Mouse (Mus musculus) kidney, postnatal 4 days (tissue): Measurements from ENCODE around the gene Ankrd28.

Experiments
- DNase-seq, 2 experiments: peaks; one replicate each; pipeline ENCODE4 v3.0.0; 2021; ENCODE audit warnings: mixed read lengths in 2 of 2

Gene Ankrd28

DNA sequence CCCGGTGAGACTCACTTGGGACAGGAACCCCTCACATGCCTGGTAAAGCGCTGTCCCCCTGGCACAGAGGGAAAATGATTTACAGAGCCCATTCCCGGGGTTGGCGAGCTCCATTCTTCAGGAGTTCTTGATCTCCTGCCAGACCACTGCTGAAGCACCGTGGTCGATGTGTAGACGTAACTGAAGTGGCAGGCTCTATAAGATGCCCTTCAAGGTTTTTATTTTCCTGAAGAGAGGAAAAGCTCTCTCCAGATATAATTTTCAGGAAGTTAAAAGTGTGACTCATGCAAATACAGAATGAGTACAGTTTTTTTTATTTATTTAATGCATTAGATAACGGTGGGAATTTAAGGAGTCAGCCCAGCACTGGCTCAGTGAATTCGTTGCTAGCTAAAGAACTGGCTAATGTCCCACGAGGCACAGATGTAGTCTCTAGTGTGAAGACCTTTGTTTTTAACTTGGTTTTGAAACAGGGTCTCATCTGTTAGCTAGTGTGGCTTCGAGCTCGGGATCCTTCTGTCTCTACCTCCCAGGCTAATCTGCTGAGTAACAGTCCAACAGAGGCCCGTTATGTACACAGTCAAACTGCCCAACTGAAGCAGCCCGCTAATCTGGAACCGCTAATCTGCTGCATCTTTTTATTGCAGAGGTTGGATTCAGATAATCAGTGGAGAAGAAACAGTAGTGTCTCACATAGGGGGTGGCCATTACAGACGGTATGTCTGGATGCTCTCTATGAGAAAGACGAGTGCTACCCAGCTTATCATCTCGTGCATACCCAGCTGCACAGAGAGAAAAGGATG is 166.2 kb downstream of the Ankrd28 start:
- peak in 1 of 2 experiments; percentile 45 for DNase-seq

DNA sequence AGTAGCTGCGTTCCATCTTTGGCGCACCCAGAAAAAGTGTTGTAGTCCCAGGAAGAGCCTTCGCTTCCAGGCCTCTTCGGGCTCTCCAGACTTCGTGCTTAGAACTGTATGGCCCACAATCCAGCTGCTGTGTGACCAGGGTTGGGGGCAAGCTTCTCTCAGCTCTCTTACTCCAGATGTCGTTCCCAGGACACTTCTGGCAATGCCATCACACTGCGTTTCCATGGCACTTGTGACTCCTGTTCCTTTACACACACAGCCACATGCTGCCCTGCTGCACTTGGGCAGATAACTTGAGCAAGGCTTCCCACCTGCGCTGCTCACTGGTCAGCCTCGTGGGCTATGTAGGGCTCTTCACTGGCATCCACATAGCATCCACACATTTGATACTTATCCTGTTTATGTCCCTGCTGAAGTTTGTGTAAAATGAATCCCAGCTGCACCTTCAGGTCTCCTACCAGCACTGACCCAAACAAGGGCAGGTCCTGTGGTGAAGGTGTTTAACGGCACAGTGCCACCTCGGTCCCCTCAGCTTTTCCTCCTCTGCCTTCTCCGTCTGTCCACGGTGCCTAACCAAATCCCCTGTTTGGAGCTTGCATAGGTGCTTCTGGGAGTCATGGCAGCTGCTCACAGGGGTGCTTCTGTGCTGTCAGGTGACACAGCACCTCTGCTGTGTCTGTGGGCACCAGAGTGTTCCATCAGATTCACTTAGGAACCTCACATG is 166.9 kb downstream of the Ankrd28 start:
- peak in 1 of 2 experiments; percentile 5 for DNase-seq

GRCm38 (mm10) chr14:31662555-31663211 is 167.8 kb downstream of the Ankrd28 start:
- DNase-seq = peak; percentile 65 to 86

DNA sequence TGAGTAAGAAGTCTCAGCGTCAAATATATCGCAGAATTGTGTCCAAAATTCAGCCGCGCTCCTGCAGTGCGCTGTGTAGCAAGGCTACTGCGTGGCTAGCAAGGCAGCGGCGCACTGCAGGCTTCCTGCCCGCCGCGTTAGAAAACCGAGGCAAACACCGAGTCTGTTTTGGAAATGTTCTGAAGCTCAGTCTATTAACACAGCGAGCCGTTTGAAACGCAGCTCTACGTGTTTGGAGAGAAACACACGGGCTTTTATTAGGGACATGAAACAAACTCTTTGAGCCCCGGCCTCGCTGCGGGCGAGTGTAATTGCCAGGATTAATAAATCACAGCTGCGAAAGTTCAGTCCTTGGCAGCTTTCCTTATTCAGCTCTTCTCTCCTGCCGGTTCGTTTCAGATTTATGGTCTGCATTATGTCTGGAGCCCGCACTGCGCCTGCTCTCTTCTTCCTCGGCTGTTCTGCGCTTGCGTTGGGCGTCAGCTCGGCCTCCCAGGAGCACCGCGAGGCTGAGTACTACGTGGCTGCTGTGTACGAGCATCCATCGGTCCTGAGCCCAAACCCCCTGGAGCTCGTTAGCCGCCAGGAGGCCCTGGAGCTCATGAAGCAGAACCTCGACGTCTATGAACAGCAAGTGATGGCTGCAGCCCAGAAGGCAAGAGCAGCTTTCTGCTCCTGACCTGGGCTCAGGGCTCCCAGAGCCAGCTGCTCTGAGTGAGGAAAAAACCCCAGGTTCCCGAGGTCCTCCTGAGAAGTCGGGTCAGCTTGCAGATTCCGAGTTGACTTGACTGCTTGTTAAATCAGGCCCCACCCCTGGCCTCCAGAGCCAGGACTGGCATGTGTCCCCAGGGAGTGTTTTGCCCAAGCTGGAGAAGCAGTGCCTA is 168.5 kb downstream of the Ankrd28 start:
- DNase-seq = peak; percentile 87 to 92

GRCm38 (mm10) chr14:31660312-31661093 is 169.9 kb downstream of the Ankrd28 start:
- DNase-seq = peak in 1 of 2 experiments; percentile 16

DNA sequence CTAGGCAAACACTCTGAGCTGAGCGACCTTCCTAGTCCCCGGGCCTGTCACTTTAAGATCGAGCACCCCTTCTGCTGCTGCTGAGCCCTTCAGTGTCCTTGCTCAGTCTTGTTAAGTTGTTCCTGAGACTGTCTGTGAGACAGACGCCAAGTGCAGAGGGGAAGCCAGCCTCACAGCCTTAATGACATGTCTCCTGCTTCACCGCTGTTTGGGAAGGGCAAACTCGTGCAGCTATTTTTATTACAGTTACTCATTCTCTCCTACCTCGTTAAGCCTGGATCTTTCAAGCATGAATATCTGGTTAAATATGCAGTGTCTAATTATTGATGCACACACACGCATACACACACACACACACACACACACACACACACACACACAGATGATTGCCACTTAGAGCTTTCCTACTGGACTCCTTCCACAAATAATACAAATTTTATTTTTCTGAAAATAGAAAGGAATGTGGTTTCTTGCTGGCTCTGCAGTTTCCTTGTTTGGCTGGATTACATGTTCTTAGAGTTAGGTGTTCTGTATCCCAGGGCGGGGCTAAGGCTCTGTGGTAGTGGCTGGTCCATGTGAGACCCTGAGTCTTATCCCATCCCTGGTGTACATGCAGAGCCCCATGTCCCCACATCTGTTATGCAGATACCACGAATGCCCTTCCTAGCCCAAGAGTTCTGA is 170.8 kb downstream of the Ankrd28 start:
- peak; percentile 50 to 70 for DNase-seq

DNA sequence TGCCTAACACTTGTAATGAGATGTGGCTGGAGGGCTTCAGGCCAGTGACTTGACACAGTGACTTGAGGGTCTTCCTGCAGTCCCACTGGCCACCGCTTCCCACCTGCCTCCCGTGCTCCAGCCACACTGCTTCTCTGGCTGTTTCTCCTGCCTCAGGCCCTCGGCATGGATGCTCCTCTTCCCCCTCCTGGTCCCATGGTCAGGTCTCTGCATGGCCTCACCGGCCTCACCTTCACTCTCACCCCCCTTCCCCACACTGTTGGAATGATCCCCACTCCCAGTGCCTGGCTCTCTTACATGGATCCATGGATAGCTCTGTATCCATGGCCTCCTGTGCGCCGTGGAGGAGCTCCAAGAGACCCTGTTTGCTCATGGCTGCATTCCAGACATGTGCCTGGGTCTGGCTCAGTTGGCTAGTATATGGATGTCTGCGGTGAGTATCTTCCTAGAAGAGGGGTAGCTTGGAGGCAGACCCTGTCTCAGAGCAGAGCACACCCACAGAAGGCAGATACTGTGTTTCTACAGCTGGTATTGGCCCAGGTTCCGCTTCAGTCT is 172.2 kb downstream of the Ankrd28 start:
- DNase-seq = no peak

GRCm38 (mm10) chr14:31656857-31657645 is 173.4 kb downstream of the Ankrd28 start:
- DNase-seq = peak; percentile 79 to 82

GRCm38 (mm10) chr14:31656386-31656785 is 174.1 kb downstream of the Ankrd28 start:
- DNase-seq = no peak

DNA sequence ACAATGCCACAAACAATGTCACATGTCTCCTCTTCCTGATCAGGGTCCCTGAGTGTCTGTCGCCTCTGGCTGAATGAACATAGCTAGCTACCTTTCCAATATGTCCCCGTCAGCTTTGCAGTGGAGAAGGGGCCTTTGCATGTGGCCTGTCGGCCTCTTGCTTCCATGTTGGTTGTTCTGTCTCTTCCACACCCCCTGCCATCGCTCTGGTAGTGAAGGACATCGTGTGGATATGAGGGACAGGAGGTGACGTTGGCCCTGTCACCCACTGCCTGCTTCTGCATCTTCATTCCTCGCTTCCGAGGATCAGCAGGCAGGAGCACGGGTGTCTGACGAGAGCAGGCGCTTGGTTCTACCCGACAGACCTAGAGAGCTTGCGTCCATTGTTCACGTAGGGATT is 175.0 kb downstream of the Ankrd28 start:
- DNase-seq = no peak

DNA sequence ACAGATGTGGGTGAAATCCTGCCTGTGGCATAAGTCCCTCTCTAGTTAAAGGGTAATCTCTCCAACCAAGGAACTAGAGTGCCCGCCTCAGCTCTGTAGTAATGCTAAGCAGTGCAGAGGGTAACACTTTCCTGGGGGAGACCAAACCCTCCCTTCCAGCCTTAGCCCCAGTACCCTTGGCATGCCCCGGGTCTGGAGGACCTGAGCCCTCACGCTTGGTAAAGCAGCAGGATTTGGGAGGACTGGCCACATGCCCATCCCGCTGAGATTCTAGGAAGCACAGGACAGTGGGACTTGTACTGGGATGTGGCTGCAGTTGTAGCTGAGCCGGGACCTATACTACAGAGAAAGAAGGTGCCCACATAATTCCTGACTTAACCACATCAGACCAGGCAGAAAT is 175.6 kb downstream of the Ankrd28 start:
- DNase-seq = peak in 1 of 2 experiments; percentile 43

DNA sequence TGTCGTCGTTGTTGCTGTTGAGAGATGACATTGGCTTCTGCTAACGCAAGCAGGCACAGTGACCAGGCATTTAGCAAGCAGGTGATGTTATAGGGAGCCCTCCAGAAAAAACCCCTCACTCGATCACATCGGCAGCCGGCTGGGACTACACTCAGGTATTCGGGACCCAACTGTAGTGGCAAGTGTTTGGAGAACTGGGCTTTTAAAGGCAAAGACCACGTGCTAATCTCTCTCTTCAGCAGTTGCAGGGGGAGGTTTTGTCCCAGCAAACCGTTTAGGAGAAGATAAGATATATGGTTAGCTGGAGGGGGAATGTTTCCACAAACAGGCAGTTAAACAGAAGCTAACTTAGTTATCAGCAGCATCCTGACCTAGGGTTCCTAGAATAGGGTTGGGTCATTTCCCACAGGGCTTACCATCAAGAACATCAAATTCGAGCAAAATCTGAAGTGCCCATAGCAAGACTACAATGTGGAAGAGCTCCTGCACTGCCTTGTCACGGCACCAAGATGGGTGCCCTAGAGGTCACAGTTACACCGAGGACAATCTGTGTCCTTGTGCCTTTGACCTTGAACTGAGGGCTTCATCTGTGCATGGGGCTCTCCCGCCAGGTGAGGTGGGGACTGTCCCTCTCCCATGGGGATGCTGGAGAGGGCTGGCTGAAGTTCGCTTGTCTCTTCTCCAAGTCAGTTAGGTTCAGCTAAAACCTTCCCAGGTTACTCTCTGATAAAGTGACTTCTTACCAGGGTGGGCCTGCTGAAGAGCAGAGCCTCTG is 177.2 kb downstream of the Ankrd28 start:
- DNase-seq = no peak

GRCm38 (mm10) chr14:31652624-31653023 is 177.8 kb downstream of the Ankrd28 start:
- DNase-seq = no peak

DNA sequence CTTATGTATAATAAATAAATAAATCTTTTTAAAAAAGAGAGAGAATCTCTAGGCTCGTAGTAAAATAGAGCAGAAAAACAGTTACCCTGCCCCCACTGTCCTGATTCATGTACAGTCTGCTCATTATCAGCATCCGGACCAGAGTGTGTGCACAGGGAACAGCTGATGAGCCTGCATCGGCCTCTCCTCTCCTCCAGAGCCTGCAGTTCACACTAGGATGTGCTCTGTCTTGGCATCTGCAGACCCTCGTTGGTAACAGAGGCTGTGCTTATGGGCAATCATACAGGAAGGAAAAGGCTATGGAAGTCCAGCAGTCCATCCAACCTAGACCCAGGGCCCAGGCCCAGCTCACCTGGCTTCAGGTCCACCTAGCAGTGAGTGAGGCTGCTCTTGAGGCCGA is 178.3 kb downstream of the Ankrd28 start:
- DNase-seq = no peak

- DNase-seq = no peak
Measured at GRCm38 (mm10) chr14:31651206-31651605, 179.2 kb downstream of the Ankrd28 start.

- DNase-seq = no peak
Measured at GRCm38 (mm10) chr14:31650347-31650746, 180.1 kb downstream of the Ankrd28 start.
